16 mouse cellular contexts compared by ENCODE assay signal in genomic region chr10:28414823-28415222, GRCm38 (mm10).
DNase-seq lines count a peak whose midpoint lies in the region; ATAC-seq lines count a peak whose summit lies in the region.
"Had no signal": no experiment of that assay in that cellular context is flagged by ENCODE, and none has a peak within 500 bp of the region (broad histone marks: within the 10 kb centered on the region; RNA-seq: fewer than 3 reads in every experiment).

No protein-coding gene starts in this region.

- H3K9me3 ChIP-seq in kidney, embryonic 16.5 days (ENCODE audit: low read length) = no peaks in the 10 kb centered on the region
- H3K9me3 ChIP-seq in midbrain, embryonic 16.5 days (replicated peaks; ENCODE audit: control insufficient read depth, low read length, poor library complexity, severe bottlenecking) = no peaks in the 10 kb centered on the region
- H3K9me3 ChIP-seq in midbrain, embryonic 14.5 days (ENCODE audit: control insufficient read depth, low read length) = no peaks in the 10 kb centered on the region
- H3K9me3 ChIP-seq in neural tube, embryonic 13.5 days = no peaks in the 10 kb centered on the region
- H3K9me3 ChIP-seq in neural tube, embryonic 14.5 days (ENCODE audit: control insufficient read depth, low read length) = no peaks in the 10 kb centered on the region
- H3K9me3 ChIP-seq: embryonic facial prominence, embryonic 10.5 days; forebrain, embryonic 15.5 days; heart, embryonic 15.5 days had no signal

- DNase-seq in kidney, adult 18-20 months = no peak
- no peak for DNase-seq in midbrain, embryonic 14.5 days
- DNase-seq: adrenal gland, adult 2 months; cerebellum, adult 2 months; cerebellum, postnatal 10 days; gastrocnemius, postnatal 36 days; heart, adult 11 months; heart, postnatal 14 days had no signal

- WGBS in kidney, embryonic 16.5 days = 47% methylated on average over 4 of the region's 4 CpGs
- WGBS in midbrain, embryonic 16.5 days = 42% methylated on average over 4 of the region's 4 CpGs
- WGBS in midbrain, embryonic 14.5 days = 46% methylated on average over 4 of the region's 4 CpGs
- 41% methylated on average over 4 of the region's 4 CpGs for WGBS in neural tube, embryonic 13.5 days
- whole genome bisulfite sequencing in neural tube, embryonic 14.5 days = 39% methylated on average over 4 of the region's 4 CpGs

- ATAC-seq in kidney, embryonic 16.5 days (ENCODE audit: low FRiP score, low TSS enrichment) = 0 out of 2 replicates have a peak, but pooled peaks have one; percentile 49
- peak; percentile 71 for ATAC-seq in midbrain, embryonic 16.5 days
- ATAC-seq in midbrain, embryonic 14.5 days (ENCODE audit: low FRiP score, low TSS enrichment) = no peak; the same call in 1 of the 2 replicates
- peak; percentile 72 for ATAC-seq in neural tube, embryonic 13.5 days (ENCODE audit: low read depth)
- peak; percentile 78 for ATAC-seq in neural tube, embryonic 14.5 days (ENCODE audit: low read depth)
- ATAC-seq: forebrain, embryonic 15.5 days had no signal

- H3K9ac ChIP-seq in kidney, embryonic 16.5 days (replicated peaks; ENCODE audit: low read length) = no peak overlapping the region
- no peak overlapping the region for H3K9ac ChIP-seq in midbrain, embryonic 16.5 days (ENCODE audit: low read depth, low read length)
- H3K9ac ChIP-seq in midbrain, embryonic 14.5 days (replicated peaks; ENCODE audit: low read length) = no peak overlapping the region
- H3K9ac ChIP-seq in neural tube, embryonic 13.5 days = no peak overlapping the region
- no peak overlapping the region for H3K9ac ChIP-seq in neural tube, embryonic 14.5 days (replicated peaks; ENCODE audit: low read depth, low read length)
- H3K9ac ChIP-seq: forebrain, embryonic 15.5 days; heart, embryonic 15.5 days; hindbrain, embryonic 14.5 days had no signal

- H3K27me3 ChIP-seq in kidney, embryonic 16.5 days (ENCODE audit: insufficient read depth, low read length) = no peaks in the 10 kb centered on the region
- no peaks in the 10 kb centered on the region for H3K27me3 ChIP-seq in midbrain, embryonic 16.5 days (ENCODE audit: control insufficient read depth, insufficient read depth, low read depth, low read length)
- no peaks in the 10 kb centered on the region for H3K27me3 ChIP-seq in midbrain, embryonic 14.5 days (ENCODE audit: control insufficient read depth, insufficient read depth, low read length)
- no peaks in the 10 kb centered on the region for H3K27me3 ChIP-seq in neural tube, embryonic 13.5 days
- H3K27me3 ChIP-seq in neural tube, embryonic 14.5 days (ENCODE audit: control insufficient read depth, insufficient read depth, low read length) = no peaks in the 10 kb centered on the region
- H3K27me3 ChIP-seq: forebrain, embryonic 15.5 days; heart, embryonic 15.5 days had no signal

- no peak overlapping the region for H3K27ac ChIP-seq in kidney, embryonic 16.5 days (ENCODE audit: low read length)
- no peak overlapping the region for H3K27ac ChIP-seq in midbrain, embryonic 16.5 days (ENCODE audit: low read length)
- no peak overlapping the region for H3K27ac ChIP-seq in midbrain, embryonic 14.5 days (replicated peaks; ENCODE audit: low read depth, low read length)
- H3K27ac ChIP-seq in neural tube, embryonic 13.5 days (replicated peaks) = no peak overlapping the region
- no peak overlapping the region for H3K27ac ChIP-seq in neural tube, embryonic 14.5 days (ENCODE audit: low read depth, low read length)
- H3K27ac ChIP-seq: embryonic facial prominence, embryonic 10.5 days; forebrain, embryonic 15.5 days; heart, embryonic 15.5 days; hindbrain, embryonic 14.5 days had no signal

- no peaks in the 10 kb centered on the region for H3K4me1 ChIP-seq in kidney, embryonic 16.5 days (ENCODE audit: insufficient read depth, low read length)
- no peaks in the 10 kb centered on the region; the same call in 1 of the 2 replicates for H3K4me1 ChIP-seq in midbrain, embryonic 16.5 days (ENCODE audit: control insufficient read depth, insufficient read depth, low read length)
- H3K4me1 ChIP-seq in midbrain, embryonic 14.5 days (ENCODE audit: control insufficient read depth, insufficient read depth, low read length) = peaks cover 3% of the 10 kb centered on the region; the same call in 1 of the 2 replicates
- H3K4me1 ChIP-seq in neural tube, embryonic 13.5 days (replicated peaks) = 0 out of 2 replicates have a peak, but pooled peaks cover 3% of the 10 kb centered on the region
- H3K4me1 ChIP-seq in neural tube, embryonic 14.5 days (ENCODE audit: control insufficient read depth, insufficient read depth, low read length) = peaks cover 4% of the 10 kb centered on the region; the same call in 1 of the 2 replicates
- H3K4me1 ChIP-seq: embryonic facial prominence, embryonic 10.5 days; forebrain, embryonic 15.5 days; heart, embryonic 15.5 days had no signal

- no peak overlapping the region for H3K4me3 ChIP-seq in kidney, embryonic 16.5 days (ENCODE audit: low read length)
- no peak overlapping the region for H3K4me3 ChIP-seq in midbrain, embryonic 16.5 days (ENCODE audit: low read depth, low read length)
- H3K4me3 ChIP-seq in midbrain, embryonic 14.5 days (replicated peaks; ENCODE audit: low read depth, low read length) = no peak overlapping the region
- no peak overlapping the region for H3K4me3 ChIP-seq in neural tube, embryonic 13.5 days
- H3K4me3 ChIP-seq in neural tube, embryonic 14.5 days (ENCODE audit: low read depth, low read length) = no peak overlapping the region
- H3K4me3 ChIP-seq: embryonic facial prominence, embryonic 10.5 days; forebrain, embryonic 15.5 days; heart, embryonic 15.5 days had no signal

- H3K4me2 ChIP-seq in kidney, embryonic 16.5 days (replicated peaks; ENCODE audit: low read depth, low read length) = no peak overlapping the region
- no peak overlapping the region for H3K4me2 ChIP-seq in midbrain, embryonic 16.5 days (ENCODE audit: low read length)
- no peak overlapping the region for H3K4me2 ChIP-seq in midbrain, embryonic 14.5 days (ENCODE audit: low read length)
- no peak overlapping the region for H3K4me2 ChIP-seq in neural tube, embryonic 13.5 days
- H3K4me2 ChIP-seq in neural tube, embryonic 14.5 days (ENCODE audit: low read depth, low read length) = no peak overlapping the region
- H3K4me2 ChIP-seq: forebrain, embryonic 15.5 days; heart, embryonic 15.5 days; hindbrain, embryonic 14.5 days had no signal

- H3K36me3 ChIP-seq in kidney, embryonic 16.5 days (ENCODE audit: insufficient read depth, low read length) = no peaks in the 10 kb centered on the region
- H3K36me3 ChIP-seq in midbrain, embryonic 16.5 days (ENCODE audit: control insufficient read depth, insufficient read depth, low read length) = no peaks in the 10 kb centered on the region
- H3K36me3 ChIP-seq in midbrain, embryonic 14.5 days (ENCODE audit: control insufficient read depth, insufficient read depth, low read length) = no peaks in the 10 kb centered on the region
- H3K36me3 ChIP-seq in neural tube, embryonic 13.5 days = no peaks in the 10 kb centered on the region
- no peaks in the 10 kb centered on the region for H3K36me3 ChIP-seq in neural tube, embryonic 14.5 days (ENCODE audit: control insufficient read depth, insufficient read depth, low read length)
- H3K36me3 ChIP-seq: embryonic facial prominence, embryonic 10.5 days; forebrain, embryonic 15.5 days; heart, embryonic 15.5 days had no signal
